Mouse (Mus musculus) liver, postnatal 0 days (tissue): ENCODE measurements around the gene Kcnip3. TPM values are rescaled to one million over a fixed set of nuclear protein-coding genes. Genes with fewer than 3 reads are reported as not detected.

ENCODE experiments used
- ATAC-seq: fragments of 200-750 bp; cut with Nextera tagmentation; 2 replicates; pipeline ENCODE4 v1.8.0; 2017; ENCODE audit warnings: mild to moderate bottlenecking, moderate library complexity
- DNase-seq: peaks from one replicate; pipeline ENCODE4 v3.0.0-alpha.2; 2016
- H3K27ac ChIP-seq: fragments of 300-500 bp; sonication (generic); 2 replicates; pipeline ENCODE4 v1.5.1; 2014; ENCODE audit warnings: antibody characterized with exemption, moderate library complexity, mild to moderate bottlenecking, low read depth
- H3K27me3 ChIP-seq: fragments of 300-500 bp; sonication (generic); 2 replicates; pipeline ENCODE4 v1.6.1; 2014; ENCODE audit warnings: low read length, control low read depth, mixed read lengths; ENCODE audit not compliant: insufficient read depth
- H3K36me3 ChIP-seq: fragments of 300-500 bp; sonication (generic); replicated peaks from 2 replicates; pipeline ENCODE4 v1.6.1; 2014; ENCODE audit warnings: mild to moderate bottlenecking, control low read depth, low read length, moderate library complexity, mixed read lengths; ENCODE audit not compliant: insufficient read depth
- H3K4me1 ChIP-seq: fragments of 300-500 bp; sonication (generic); 2 replicates; pipeline ENCODE4 v1.6.1; 2014; ENCODE audit warnings: antibody characterized with exemption, mild to moderate bottlenecking, control low read depth; ENCODE audit not compliant: insufficient read depth
- H3K4me2 ChIP-seq: fragments of 300-500 bp; sonication (generic); 2 replicates; pipeline ENCODE4 v1.6.1; 2014; ENCODE audit warnings: low read depth, mild to moderate bottlenecking, low read length, moderate library complexity, mixed read lengths
- H3K4me3 ChIP-seq: fragments of 300-500 bp; sonication (generic); 2 replicates; pipeline ENCODE4 v1.5.1; 2014; ENCODE audit warnings: low read depth, low read length
- H3K9ac ChIP-seq: fragments of 300-500 bp; sonication (generic); replicated peaks from 2 replicates; pipeline ENCODE4 v1.6.1; 2014; ENCODE audit warnings: mild to moderate bottlenecking, moderate library complexity
- H3K9me3 ChIP-seq: fragments of 300-500 bp; sonication (generic); 2 replicates; pipeline ENCODE4 v1.6.1; 2016; ENCODE audit warnings: mild to moderate bottlenecking, control low read depth, low read length, mixed read lengths
- CTCF ChIP-seq: sonication (generic); IDR thresholded peaks from 2 replicates; pipeline ENCODE4 v1.5.1; 2016; ENCODE audit warnings: antibody characterized with exemption, low read depth
- EP300 ChIP-seq: IDR thresholded peaks from 2 replicates; pipeline ENCODE4 v1.6.1; 2016; ENCODE audit warnings: antibody characterized with exemption, low read depth, mild to moderate bottlenecking
- WGBS: fragments of 180-500 bp; shearing (Covaris S2); extraction: QIAGEN DNeasy Blood & Tissue Kit; methylation state at CpG from one replicate; pipeline ENCODE4 v1.1.7; 2014; ENCODE audit not compliant: insufficient replicate concordance; 5-methylcytosine and 5-hydroxymethylcytosine counted together
- polyA plus RNA-seq: library from polyadenylated mRNA; unstranded; fragments of >200 nt; fragmentation: Nextera tagmentation; extraction: Ambion mirVana; gene quantifications from 2 replicates; pipeline ENCODE4 v1.2.1, GENCODE M21; 2015

Gene Kcnip3
- polyA plus RNA-seq = 0.23 and 0.43 TPM in 2 replicates

- TF ChIP-seq EP300 (no peak), CTCF (no peak)
- Histone ChIP-seq H3K27ac (no peak within 1 kb of the TSS), H3K4me1 (peaks cover 12% of the 10 kb centered on the region), H3K9ac (no peak within 1 kb of the TSS), H3K36me3 (no peaks in the 10 kb centered on the region), H3K9me3 (no peaks in the 10 kb centered on the region), H3K4me3 (0 out of 2 replicates have a peak within 1 kb of the TSS, but pooled peaks have one; percentile 3), H3K4me2 (peak within 1 kb of the TSS; percentile 36), H3K27me3 (0 out of 2 replicates have a peak, but pooled peaks cover 3% of the 10 kb centered on the region)
- WGBS = 26% methylated on average over 10 of the region's 10 CpGs
- no peak for DNase-seq
- ATAC-seq = no peak
These were observed at the start of gene Kcnip3 for GRCm38 (mm10) chr2:127522006-127522441. TSS of gene Kcnip3 (minus strand) at chr2:127522094.

- Histone ChIP-seq H3K9ac (no peak overlapping the region), H3K27ac (no peak overlapping the region), H3K27me3 (no peaks in the 10 kb centered on the region), H3K4me3 (no peak overlapping the region), H3K4me1 (no peaks in the 10 kb centered on the region), H3K36me3 (no peaks in the 10 kb centered on the region), H3K9me3 (no peaks in the 10 kb centered on the region), H3K4me2 (no peak overlapping the region)
- ATAC-seq (peak; percentile 75), DNase-seq (peak; percentile 79)
- WGBS = 13% methylated on average over 18 of the region's 18 CpGs
- TF ChIP-seq EP300 (no peak), CTCF (peak; percentile 82)
These were observed 37.4 kb upstream of the Kcnip3 start for GRCm38 (mm10) chr2:127559070-127559966.

- Histone ChIP-seq H3K27ac (no peak overlapping the region), H3K27me3 (0 out of 2 replicates have a peak, but pooled peaks cover 4% of the 10 kb centered on the region), H3K9ac (no peak overlapping the region), H3K4me3 (no peak overlapping the region), H3K9me3 (no peaks in the 10 kb centered on the region), H3K4me1 (no peaks in the 10 kb centered on the region), H3K36me3 (no peaks in the 10 kb centered on the region), H3K4me2 (no peak overlapping the region)
- WGBS = 51% methylated on average over 5 of the region's 5 CpGs
- no peak for DNase-seq
- ATAC-seq = no peak
- TF ChIP-seq CTCF = peak; percentile 52
- TF ChIP-seq EP300 = no peak
These were observed 29.2 kb upstream of the Kcnip3 start for GRCm38 (mm10) chr2:127551078-127551477.

GRCm38 (mm10) chr2:127550446-127550845 is 28.6 kb upstream of the Kcnip3 start:
- DNase-seq = no peak
- TF ChIP-seq EP300 (no peak), CTCF (no peak)
- no peak for ATAC-seq

GRCm38 (mm10) chr2:127549711-127550110 is 27.8 kb upstream of the Kcnip3 start:
- Histone ChIP-seq H3K4me2 (no peak overlapping the region), H3K36me3 (no peaks in the 10 kb centered on the region), H3K27ac (no peak overlapping the region), H3K27me3 (0 out of 2 replicates have a peak, but pooled peaks cover 4% of the 10 kb centered on the region), H3K9ac (no peak overlapping the region), H3K4me1 (no peaks in the 10 kb centered on the region), H3K4me3 (no peak overlapping the region), H3K9me3 (no peaks in the 10 kb centered on the region)
- TF ChIP-seq CTCF (no peak), EP300 (no peak)
- no peak for DNase-seq
- ATAC-seq = no peak

More at GRCm38 (mm10) chr2:127550446-127550845, 28.6 kb upstream of the Kcnip3 start:
- H3K9ac ChIP-seq = no peak overlapping the region
- no peaks in the 10 kb centered on the region for H3K4me1 ChIP-seq
- no peak overlapping the region for H3K27ac ChIP-seq
- 60% methylated on average over 1 of the region's 1 CpGs for WGBS
- H3K36me3 ChIP-seq = no peaks in the 10 kb centered on the region
- H3K27me3 ChIP-seq = 0 out of 2 replicates have a peak, but pooled peaks cover 4% of the 10 kb centered on the region
- no peaks in the 10 kb centered on the region for H3K9me3 ChIP-seq
- H3K4me2 ChIP-seq = no peak overlapping the region
- no peak overlapping the region for H3K4me3 ChIP-seq

GRCm38 (mm10) chr2:127548342-127549074 is 26.6 kb upstream of the Kcnip3 start:
- Histone ChIP-seq H3K4me3 (no peak overlapping the region), H3K36me3 (no peaks in the 10 kb centered on the region), H3K9me3 (no peaks in the 10 kb centered on the region), H3K4me1 (no peaks in the 10 kb centered on the region), H3K27ac (no peak overlapping the region), H3K9ac (no peak overlapping the region), H3K27me3 (0 out of 2 replicates have a peak, but pooled peaks cover 4% of the 10 kb centered on the region), H3K4me2 (no peak overlapping the region)
- DNase-seq (no peak), ATAC-seq (peak; percentile 73)
- TF ChIP-seq CTCF (no peak), EP300 (peak; percentile 42)
- 50% methylated on average over 5 of the region's 5 CpGs for WGBS
